Mouse (Mus musculus): ENCODE data around the gene Ntn1. TPM values are rescaled to one million over a fixed set of nuclear protein-coding genes. Genes with fewer than 3 reads are reported as not detected.

Gene Ntn1
- total RNA-seq, 2 experiments from 2014 or later, result not detected

DNA sequence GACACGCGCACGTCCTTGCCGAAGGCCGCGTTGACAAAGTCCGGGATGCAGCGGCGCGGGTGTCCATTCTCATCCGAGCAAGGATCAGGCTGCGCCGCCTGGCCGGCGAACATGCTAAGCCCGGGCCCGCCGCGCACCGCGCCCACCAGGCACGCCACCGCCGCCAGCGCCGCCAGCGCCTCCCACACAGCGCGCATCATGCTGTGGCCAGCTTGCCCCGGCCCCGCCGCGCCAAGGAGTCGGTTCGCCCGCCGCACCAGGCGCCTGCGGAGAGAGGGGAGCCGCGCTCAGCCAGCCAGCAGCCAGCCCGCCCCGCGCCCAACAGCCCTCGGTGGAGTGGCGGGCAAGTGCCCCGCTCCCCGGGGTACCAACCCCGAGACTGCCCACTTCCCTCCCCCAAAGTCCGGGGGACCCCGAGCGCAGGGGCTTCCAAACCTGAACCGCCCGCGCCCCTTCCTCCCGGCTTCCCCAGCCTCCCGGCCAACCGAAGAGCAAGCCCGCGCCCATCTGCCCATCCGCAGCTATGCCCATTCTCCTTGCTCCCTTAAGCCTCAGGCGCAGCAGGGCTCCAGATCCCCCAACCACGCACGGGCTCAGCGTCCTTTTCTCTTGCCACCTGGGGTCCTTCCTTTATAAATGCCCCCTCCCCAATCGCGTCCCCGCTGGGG is 14.6 kb downstream of the Ntn1 start:
- ATAC-seq (replicated peaks; ENCODE audit: low FRiP score, low TSS enrichment, poor library complexity, severe bottlenecking), result no peak

GRCm38 (mm10) chr11:68385021-68385821 is 15.4 kb downstream of the Ntn1 start:
- ATAC-seq (replicated peaks; ENCODE audit: low FRiP score, low TSS enrichment, poor library complexity, severe bottlenecking), result peak; percentile 47; the same call in 1 of the 2 replicates

GRCm38 (mm10) chr11:68384592-68385020 is 16.0 kb downstream of the Ntn1 start:
- no peak for ATAC-seq (replicated peaks; ENCODE audit: low FRiP score, low TSS enrichment, poor library complexity, severe bottlenecking)

GRCm38 (mm10) chr11:68384131-68384530 is 16.5 kb downstream of the Ntn1 start:
- no peak for ATAC-seq (replicated peaks; ENCODE audit: low FRiP score, low TSS enrichment, poor library complexity, severe bottlenecking)

DNA sequence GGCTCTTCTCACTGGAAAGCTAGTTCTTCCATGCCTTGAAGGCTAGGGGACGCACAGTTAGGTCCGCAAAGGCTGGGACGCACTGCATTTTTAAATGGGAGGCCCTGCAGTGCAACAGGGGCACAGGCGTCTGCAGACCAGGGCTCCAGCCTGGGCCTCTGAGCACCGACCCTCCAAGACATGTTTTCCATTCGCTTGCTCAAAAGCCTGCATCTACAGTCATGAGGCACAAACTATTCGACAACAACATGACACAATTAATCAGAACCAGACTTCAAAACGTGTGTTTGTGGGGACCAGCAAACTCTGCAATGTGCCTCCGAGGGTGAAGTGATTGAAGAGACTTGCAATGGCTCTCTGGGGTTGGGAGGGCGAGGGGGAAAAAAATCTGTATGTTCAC is 17.1 kb downstream of the Ntn1 start:
- no peak for ATAC-seq (replicated peaks; ENCODE audit: low FRiP score, low TSS enrichment, poor library complexity, severe bottlenecking)

- no peak for ATAC-seq (replicated peaks; ENCODE audit: low FRiP score, low TSS enrichment, poor library complexity, severe bottlenecking)
Observed at GRCm38 (mm10) chr11:68381833-68382232, 18.8 kb downstream of the Ntn1 start.

GRCm38 (mm10) chr11:68381318-68381717 is 19.3 kb downstream of the Ntn1 start:
- ATAC-seq (replicated peaks; ENCODE audit: low FRiP score, low TSS enrichment, poor library complexity, severe bottlenecking), result no peak

GRCm38 (mm10) chr11:68378946-68379764 is 21.5 kb downstream of the Ntn1 start:
- no peak for ATAC-seq (replicated peaks; ENCODE audit: low FRiP score, low TSS enrichment, poor library complexity, severe bottlenecking)

DNA sequence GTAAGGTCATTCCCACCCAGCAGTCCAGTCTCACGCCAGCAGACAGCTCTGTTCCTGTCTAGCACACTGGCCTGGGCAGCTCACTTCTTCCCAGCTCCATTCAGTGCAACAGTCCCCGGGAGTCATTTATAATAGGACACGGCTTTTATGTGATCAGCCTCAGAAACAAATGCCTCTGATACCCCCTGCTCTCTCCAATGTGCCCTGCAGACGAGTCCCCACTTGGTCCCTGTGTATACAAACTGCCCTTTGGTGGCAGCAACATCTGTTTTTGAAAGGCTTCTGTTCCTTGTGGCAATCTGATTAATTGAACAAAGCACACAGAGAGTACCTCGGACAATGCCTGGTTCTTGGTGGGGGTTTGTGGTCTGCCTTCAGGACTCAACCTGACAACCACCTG is 22.2 kb downstream of the Ntn1 start:
- no peak for ATAC-seq (replicated peaks; ENCODE audit: low FRiP score, low TSS enrichment, poor library complexity, severe bottlenecking)

GRCm38 (mm10) chr11:68373105-68373504 is 27.5 kb downstream of the Ntn1 start:
- ATAC-seq (replicated peaks; ENCODE audit: low FRiP score, low TSS enrichment, poor library complexity, severe bottlenecking), result no peak

DNA sequence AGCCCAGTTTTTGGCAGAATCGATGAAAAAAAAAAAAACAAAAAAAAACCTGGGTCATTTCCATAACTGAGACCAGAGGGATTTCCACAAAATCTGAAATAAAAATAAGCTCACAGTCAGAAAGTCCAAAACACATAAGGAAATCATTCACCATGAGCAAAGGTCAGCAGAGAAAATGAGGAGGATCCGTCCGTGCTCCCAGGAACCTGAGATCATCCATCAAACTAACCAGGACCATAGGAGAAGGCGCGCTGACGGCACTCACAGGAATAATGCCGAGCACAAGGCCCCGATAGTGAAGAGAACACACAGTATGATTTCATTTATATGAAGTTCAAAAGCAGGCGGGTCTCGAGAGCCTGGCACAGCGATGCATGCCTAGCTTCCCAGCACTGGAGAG is 29.0 kb downstream of the Ntn1 start:
- no peak for ATAC-seq (replicated peaks; ENCODE audit: low FRiP score, low TSS enrichment, poor library complexity, severe bottlenecking)

GRCm38 (mm10) chr11:68356901-68357300 is 43.7 kb downstream of the Ntn1 start:
- no peak for ATAC-seq (replicated peaks; ENCODE audit: low FRiP score, low TSS enrichment, poor library complexity, severe bottlenecking)

- no peak for ATAC-seq (replicated peaks; ENCODE audit: low FRiP score, low TSS enrichment, poor library complexity, severe bottlenecking)
Observed at GRCm38 (mm10) chr11:68355561-68355960, 45.1 kb downstream of the Ntn1 start.

DNA sequence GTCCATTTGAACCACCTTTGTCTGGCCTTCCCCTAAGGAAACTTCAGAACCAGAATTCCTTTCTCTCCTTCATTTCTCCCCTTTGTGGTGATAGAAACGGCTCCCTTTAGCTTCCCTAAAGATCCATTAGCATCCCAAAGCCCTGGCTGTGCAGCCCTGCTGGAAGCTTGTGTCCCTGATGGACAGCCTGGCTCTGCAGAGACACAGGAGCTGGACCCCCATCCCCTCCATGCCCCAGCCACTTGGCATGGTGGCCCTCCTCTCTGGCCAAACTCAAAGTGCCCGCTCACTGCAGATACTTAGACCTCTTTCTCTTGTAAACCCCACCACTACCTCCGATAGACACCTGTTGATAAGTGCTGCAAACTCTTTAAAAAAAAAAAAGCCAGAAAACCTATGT is 45.8 kb downstream of the Ntn1 start:
- ATAC-seq (replicated peaks; ENCODE audit: low FRiP score, low TSS enrichment, poor library complexity, severe bottlenecking), result no peak

GRCm38 (mm10) chr11:68352236-68352635 is 48.4 kb downstream of the Ntn1 start:
- no peak for ATAC-seq (replicated peaks; ENCODE audit: low FRiP score, low TSS enrichment, poor library complexity, severe bottlenecking)

GRCm38 (mm10) chr11:68348851-68349250 is 51.8 kb downstream of the Ntn1 start:
- ATAC-seq (replicated peaks; ENCODE audit: low FRiP score, low TSS enrichment, poor library complexity, severe bottlenecking), result no peak

DNA sequence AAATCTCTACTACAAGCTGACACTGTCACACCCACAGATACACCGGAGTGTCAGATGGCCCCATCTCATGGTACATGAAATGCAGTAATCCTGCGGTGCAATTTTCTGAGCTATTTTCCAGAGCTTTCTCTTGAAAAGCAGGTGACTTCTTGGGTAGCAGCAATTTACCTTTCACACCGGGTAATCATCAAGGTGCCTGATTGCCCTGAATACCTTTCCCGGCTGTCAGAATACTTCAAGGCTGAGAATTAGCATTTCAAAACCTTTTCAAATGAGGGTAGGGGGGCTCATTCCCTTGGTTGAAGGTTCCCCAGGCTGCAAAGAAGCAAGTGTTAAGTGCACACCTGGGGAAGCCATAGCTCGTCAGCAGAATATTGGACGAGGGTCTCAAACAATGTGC is 52.5 kb downstream of the Ntn1 start:
- no peak for ATAC-seq (replicated peaks; ENCODE audit: low FRiP score, low TSS enrichment, poor library complexity, severe bottlenecking)

GRCm38 (mm10) chr11:68347508-68347907 is 53.1 kb downstream of the Ntn1 start:
- no peak for ATAC-seq (replicated peaks; ENCODE audit: low FRiP score, low TSS enrichment, poor library complexity, severe bottlenecking)

- ATAC-seq (replicated peaks; ENCODE audit: low FRiP score, low TSS enrichment, poor library complexity, severe bottlenecking), result no peak
Observed at GRCm38 (mm10) chr11:68346099-68346498, 54.5 kb downstream of the Ntn1 start.

GRCm38 (mm10) chr11:68344221-68344620 is 56.4 kb downstream of the Ntn1 start:
- ATAC-seq (replicated peaks; ENCODE audit: low FRiP score, low TSS enrichment, poor library complexity, severe bottlenecking), result no peak

All from megakaryocyte-erythroid progenitor cell, adult 5-6 weeks (primary cell).